Mouse (Mus musculus): ENCODE results near the gene Prkag1. TPM values are rescaled to one million over a fixed set of nuclear protein-coding genes. Genes with fewer than 3 reads are reported as not detected.

Gene Prkag1
- polyA plus RNA-seq, 1 experiment from 2014 or later = 128 TPM

Other genes starting within 250 kb of the Prkag1 start
- 8.3 and 12.3 TPM in 2 replicates for gene Adcy6, start 221.4 kb downstream of the Prkag1 start, polyA plus RNA-seq (2014; fragmentation: Nextera tagmentation; extraction: Ambion mirVana)
- gene Cacnb3, start 200.7 kb downstream of the Prkag1 start, polyA plus RNA-seq (2014; fragmentation: Nextera tagmentation; extraction: Ambion mirVana) = 13.2 TPM in 2 replicates
- gene Ddx23, start 168.6 kb downstream of the Prkag1 start, polyA plus RNA-seq (2014; fragmentation: Nextera tagmentation; extraction: Ambion mirVana) = 18.8 and 19.4 TPM in 2 replicates
- gene Rnd1, start 154.1 kb downstream of the Prkag1 start, polyA plus RNA-seq (2014; fragmentation: Nextera tagmentation; extraction: Ambion mirVana) = 0.60 and 0.68 TPM in 2 replicates
- gene Ccdc65, start 123.3 kb downstream of the Prkag1 start, polyA plus RNA-seq (2014; fragmentation: Nextera tagmentation; extraction: Ambion mirVana) = 0.09 and 0.19 TPM in 2 replicates
- 101 and 105 TPM in 2 replicates for gene Fkbp11, start 103.3 kb downstream of the Prkag1 start, polyA plus RNA-seq (2014; fragmentation: Nextera tagmentation; extraction: Ambion mirVana)
- 25.3 and 25.8 TPM in 2 replicates for gene Arf3, start 68.3 kb downstream of the Prkag1 start, polyA plus RNA-seq (2014; fragmentation: Nextera tagmentation; extraction: Ambion mirVana)
- not detected in 2 replicates for gene Wnt10b, start 53.4 kb downstream of the Prkag1 start, polyA plus RNA-seq (2014; fragmentation: Nextera tagmentation; extraction: Ambion mirVana)
- not detected in 2 replicates for gene Wnt1, start 41.7 kb downstream of the Prkag1 start, polyA plus RNA-seq (2014; fragmentation: Nextera tagmentation; extraction: Ambion mirVana)
- 0.12 and 0.16 TPM in 2 replicates for gene Ddn, start 22.0 kb downstream of the Prkag1 start, polyA plus RNA-seq (2014; fragmentation: Nextera tagmentation; extraction: Ambion mirVana)
- 14.3 and 17.0 TPM in 2 replicates for gene Kmt2d, start 39.7 kb upstream of the Prkag1 start, polyA plus RNA-seq (2014; fragmentation: Nextera tagmentation; extraction: Ambion mirVana)
- 6.7 and 7.4 TPM in 2 replicates for gene Rhebl1, start 63.0 kb upstream of the Prkag1 start, polyA plus RNA-seq (2014; fragmentation: Nextera tagmentation; extraction: Ambion mirVana)
- 0.37 and 0.45 TPM in 2 replicates for gene Dhh, start 67.0 kb upstream of the Prkag1 start, polyA plus RNA-seq (2014; fragmentation: Nextera tagmentation; extraction: Ambion mirVana)
- gene Lmbr1l, start 86.7 kb upstream of the Prkag1 start, polyA plus RNA-seq (2014; fragmentation: Nextera tagmentation; extraction: Ambion mirVana) = 1.6 and 2.8 TPM in 2 replicates
- gene Tuba1b, start 103.0 kb upstream of the Prkag1 start, polyA plus RNA-seq (2014; fragmentation: Nextera tagmentation; extraction: Ambion mirVana) = 1,854 and 2,015 TPM in 2 replicates
- not detected in 2 replicates for gene Gm49450, start 122.0 kb upstream of the Prkag1 start, polyA plus RNA-seq (2014; fragmentation: Nextera tagmentation; extraction: Ambion mirVana)
- gene Tuba1a, start 122.2 kb upstream of the Prkag1 start, polyA plus RNA-seq (2014; fragmentation: Nextera tagmentation; extraction: Ambion mirVana) = 419 and 432 TPM in 2 replicates
- gene Tuba1c, start 198.4 kb upstream of the Prkag1 start, polyA plus RNA-seq (2014; fragmentation: Nextera tagmentation; extraction: Ambion mirVana) = 202 and 214 TPM in 2 replicates
- gene Prph, start 223.7 kb upstream of the Prkag1 start, polyA plus RNA-seq (2014; fragmentation: Nextera tagmentation; extraction: Ambion mirVana) = 0.36 and 0.90 TPM in 2 replicates
- gene Troap, start 243.1 kb upstream of the Prkag1 start, polyA plus RNA-seq (2014; fragmentation: Nextera tagmentation; extraction: Ambion mirVana) = 26.5 and 27.8 TPM in 2 replicates

Data from liver, embryonic 11.5 days (tissue).